8 mouse cellular contexts compared by ENCODE assay signal in the genomic region with DNA sequence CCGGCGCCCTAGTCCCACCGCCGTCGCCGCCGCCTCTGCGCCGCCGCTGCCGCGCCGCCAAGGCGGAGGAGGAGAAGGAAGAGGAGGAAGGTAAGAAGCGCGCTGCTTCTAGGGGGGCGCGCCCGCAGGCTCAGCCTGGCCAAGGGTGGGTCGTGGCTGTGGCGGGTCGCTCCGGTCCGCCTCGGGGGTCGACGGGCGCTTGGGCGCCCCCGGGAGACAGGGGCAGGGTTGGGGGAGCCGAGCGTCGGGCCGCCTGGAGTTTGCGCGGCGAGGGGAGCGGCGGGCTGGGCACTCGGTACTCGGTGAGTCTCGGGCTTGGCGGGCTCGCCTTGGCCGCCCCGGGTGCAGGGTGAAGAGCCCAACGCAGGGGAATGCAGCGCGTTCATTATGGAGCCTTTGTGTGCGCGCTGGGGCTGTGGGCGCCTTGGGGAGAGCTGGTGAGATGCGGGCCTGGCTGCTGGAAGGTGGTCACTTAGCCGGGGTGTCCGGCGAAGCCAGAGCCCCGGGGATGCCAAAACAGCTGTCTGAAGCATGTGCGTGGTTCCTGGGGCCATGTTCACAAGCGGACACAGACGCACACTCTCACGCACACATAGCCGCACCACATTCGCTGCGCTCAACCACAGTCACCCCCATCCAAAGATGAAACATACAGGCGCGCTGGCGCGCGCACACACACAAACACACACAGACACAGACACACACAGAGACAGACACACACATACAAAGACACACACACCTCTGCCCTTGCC.
DNase-seq lines count a peak whose midpoint lies in the region; ATAC-seq and TF ChIP-seq lines count a peak whose summit lies in the region.

No protein-coding gene starts in this region.

- H3K27me3 ChIP-seq in heart, postnatal 0 days (ENCODE audit: control insufficient read depth, insufficient read depth, low read length): peaks cover 45% of the 10 kb centered on the region
- peaks cover 74% of the 10 kb centered on the region for H3K27me3 ChIP-seq in hindbrain, embryonic 12.5 days
- peaks cover 66% of the 10 kb centered on the region for H3K27me3 ChIP-seq in liver, embryonic 13.5 days
- H3K27me3 ChIP-seq in thymus, adult 2 months (ENCODE audit: control insufficient read depth, insufficient read depth, low read length): no peaks in the 10 kb centered on the region

- H3K9me3 ChIP-seq in heart, postnatal 0 days (replicated peaks; ENCODE audit: control insufficient read depth, low read length): no peaks in the 10 kb centered on the region
- no peaks in the 10 kb centered on the region for H3K9me3 ChIP-seq in hindbrain, embryonic 12.5 days (replicated peaks)
- H3K9me3 ChIP-seq in liver, embryonic 13.5 days (replicated peaks): no peaks in the 10 kb centered on the region

- DNase-seq in heart, postnatal 0 days (ENCODE audit: low spot score): no peak
- no peak for DNase-seq in heart, postnatal 36 days
- DNase-seq in liver, embryonic 13.5 days: no peak
- peak; percentile 18 for DNase-seq in right cerebral cortex, postnatal 4 days
- no peak for DNase-seq in cerebellum, adult 9-11 months
- no peak for DNase-seq in thymus, adult 2 months

- H3K4me2 ChIP-seq in heart, postnatal 0 days (ENCODE audit: low read depth, low read length): peak overlapping the region; percentile 86
- peak overlapping the region; percentile 65 for H3K4me2 ChIP-seq in hindbrain, embryonic 12.5 days (replicated peaks)
- H3K4me2 ChIP-seq in liver, embryonic 13.5 days: peak overlapping the region; percentile 56

- no peak for TF ChIP-seq CTCF in heart, postnatal 0 days (IDR thresholded peaks at IDR 0.05; ENCODE audit: low read depth)
- TF ChIP-seq CTCF in cortical plate, adult 2 months (IDR thresholded peaks at IDR 0.05; ENCODE audit: extremely low read depth, insufficient read depth, low read length): no peak
- no peak for TF ChIP-seq CTCF in thymus, adult 2 months (IDR thresholded peaks at IDR 0.05; ENCODE audit: borderline replicate concordance, control insufficient read depth, extremely low read depth, insufficient read depth, low read length, poor library complexity)

- intact Hi-C loops in heart, postnatal 36 days (cut with DNase I): no loop called here

- 13% methylated on average over 57 of the region's 69 CpGs for WGBS in heart, postnatal 0 days
- WGBS in hindbrain, embryonic 12.5 days: 20% methylated on average over 54 of the region's 69 CpGs
- WGBS in liver, embryonic 13.5 days (ENCODE audit: insufficient replicate concordance): 12% methylated on average over 50 of the region's 69 CpGs
- 4% methylated on average over 28 of the region's 69 CpGs for WGBS in thymus, adult 2 months

- TF ChIP-seq POLR2A in cortical plate, adult 2 months (IDR thresholded peaks at IDR 0.05; ENCODE audit: extremely low read depth, insufficient read depth, low read length): no peak
- TF ChIP-seq POLR2A in thymus, adult 2 months (IDR thresholded peaks at IDR 0.05; ENCODE audit: control insufficient read depth, extremely low read depth, insufficient read depth, low read length, poor library complexity): no peak

- ATAC-seq in heart, postnatal 0 days (ENCODE audit: insufficient read depth, low read depth): no peak
- ATAC-seq in hindbrain, embryonic 12.5 days (ENCODE audit: low FRiP score): peak; percentile 53
- no peak for ATAC-seq in liver, embryonic 13.5 days (ENCODE audit: low read depth)

- no peaks in the 10 kb centered on the region for H3K4me1 ChIP-seq in heart, postnatal 0 days (ENCODE audit: control insufficient read depth, insufficient read depth)
- H3K4me1 ChIP-seq in cortical plate, adult 2 months (ENCODE audit: control insufficient read depth, insufficient read depth, low read length): no peaks in the 10 kb centered on the region; the same call in 1 of the 2 replicates
- peaks cover 4% of the 10 kb centered on the region; the same call in 1 of the 2 replicates for H3K4me1 ChIP-seq in hindbrain, embryonic 12.5 days
- H3K4me1 ChIP-seq in liver, embryonic 13.5 days (replicated peaks): no peaks in the 10 kb centered on the region
- no peaks in the 10 kb centered on the region for H3K4me1 ChIP-seq in thymus, adult 2 months (replicated peaks; ENCODE audit: control insufficient read depth, insufficient read depth, low read length)

- no peak overlapping the region for H3K27ac ChIP-seq in heart, postnatal 0 days (ENCODE audit: low read depth)
- H3K27ac ChIP-seq in cortical plate, adult 2 months (ENCODE audit: insufficient read depth, low read length): 0 out of 2 replicates have a peak overlapping the region, but pooled peaks have one; percentile 46
- H3K27ac ChIP-seq in hindbrain, embryonic 12.5 days: peak overlapping the region; percentile 75
- no peak overlapping the region for H3K27ac ChIP-seq in liver, embryonic 13.5 days
- H3K27ac ChIP-seq in thymus, adult 2 months (ENCODE audit: control insufficient read depth, insufficient read depth, low read length): no peak overlapping the region

- no peak overlapping the region for H3K9ac ChIP-seq in heart, postnatal 0 days (replicated peaks; ENCODE audit: low read depth, low read length)
- H3K9ac ChIP-seq in hindbrain, embryonic 12.5 days: peak overlapping the region; percentile 67
- no peak overlapping the region for H3K9ac ChIP-seq in liver, embryonic 13.5 days

- H3K4me3 ChIP-seq in heart, postnatal 0 days (ENCODE audit: low read depth, low read length): peak overlapping the region; percentile 56
- H3K4me3 ChIP-seq in cortical plate, adult 2 months (ENCODE audit: insufficient read depth, low read length): peak overlapping the region; percentile 34
- peak overlapping the region; percentile 62 for H3K4me3 ChIP-seq in hindbrain, embryonic 12.5 days
- H3K4me3 ChIP-seq in liver, embryonic 13.5 days (replicated peaks): peak overlapping the region; percentile 37
- no peak overlapping the region for H3K4me3 ChIP-seq in thymus, adult 2 months (ENCODE audit: control insufficient read depth, insufficient read depth, low read length)

- TF ChIP-seq EP300 in heart, postnatal 0 days (IDR thresholded peaks at IDR 0.05; ENCODE audit: low read depth): no peak

- no peaks in the 10 kb centered on the region for H3K36me3 ChIP-seq in heart, postnatal 0 days (replicated peaks; ENCODE audit: control insufficient read depth, insufficient read depth, low read length)
- H3K36me3 ChIP-seq in hindbrain, embryonic 12.5 days: no peaks in the 10 kb centered on the region
- no peaks in the 10 kb centered on the region for H3K36me3 ChIP-seq in liver, embryonic 13.5 days
- no peaks in the 10 kb centered on the region for H3K36me3 ChIP-seq in thymus, adult 2 months (ENCODE audit: control insufficient read depth, insufficient read depth, low read length)

Comparison
In these comparisons a context has a peak if more than half of its experiments do, and no peak if none do; other contexts are left out.
1. H3K27ac ChIP-seq: peak in cortical plate, adult 2 months (single experiment) and hindbrain, embryonic 12.5 days (single experiment); none in heart, postnatal 0 days (single experiment), liver, embryonic 13.5 days (single experiment) and thymus, adult 2 months (single experiment).
2. Peak in every context shown above with its lines, with median percentiles within 50 percentile points of each other: H3K4me2 ChIP-seq.